Mouse (Mus musculus) bone marrow, adult 2 months (tissue): Measurements from ENCODE around the gene A4galt.

Experiments used
- CTCF ChIP-seq: fragments of 200-500 bp; IDR thresholded peaks from 2 replicates; pipeline ENCODE4 v1.5.1; 2011; ENCODE audit warnings: low read length, control low read depth; ENCODE audit not compliant: control insufficient read depth, insufficient read depth
- POLR2A ChIP-seq: fragments of 200-500 bp; IDR thresholded peaks from 2 replicates; pipeline ENCODE4 v1.6.1; 2011; ENCODE audit warnings: low read depth, mild to moderate bottlenecking, control low read depth, low read length, borderline replicate concordance; ENCODE audit not compliant: control insufficient read depth

DNA sequence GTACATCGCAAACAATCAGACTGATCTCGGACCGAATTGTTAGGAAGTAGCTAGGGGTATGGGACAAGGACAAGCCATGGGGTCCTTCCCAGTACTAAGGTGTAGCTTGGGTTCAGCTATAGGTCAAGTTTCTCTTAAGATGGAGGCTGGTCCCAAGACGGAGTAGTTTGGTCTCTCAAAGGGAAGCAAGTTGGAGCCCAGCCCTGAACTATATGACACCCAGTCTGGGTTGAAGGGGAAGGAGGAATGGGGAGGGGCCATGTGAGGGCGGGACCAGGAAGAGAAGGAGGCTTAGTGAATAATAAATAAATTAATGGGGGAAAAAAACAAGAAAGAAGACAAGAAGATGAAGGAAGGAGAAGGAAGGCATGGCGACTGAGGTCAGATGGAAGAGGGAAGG, 71.6 kb downstream of the A4galt start:
- TF ChIP-seq POLR2A, result no peak
- no peak for TF ChIP-seq CTCF
